Mouse (Mus musculus) hindbrain, embryonic 16.5 days (tissue): ENCODE measurements at regions not wholly inside any gene's neighbourhood (a gene's known extent, or its start where the extent isn't known, plus 50 kb on each side); places are given as distances from the start of the nearest gene placed in this dataset.

Source experiments
- ATAC-seq: fragments of 200-750 bp; cut with Nextera tagmentation; 2 replicates; pipeline ENCODE4 v1.8.0; 2017; ENCODE audit warnings: moderate TSS enrichment, moderate library complexity
- H3K27ac ChIP-seq: fragments of 300-500 bp; sonication (generic); 2 replicates; pipeline ENCODE4 v1.5.1; 2014; ENCODE audit warnings: low read depth, mild to moderate bottlenecking, control low read depth, low read length, moderate library complexity
- H3K27me3 ChIP-seq: fragments of 300-500 bp; sonication (generic); replicated peaks from 2 replicates; pipeline ENCODE4 v1.6.1; 2014; ENCODE audit warnings: low read length; ENCODE audit not compliant: control insufficient read depth, insufficient read depth
- H3K36me3 ChIP-seq: fragments of 300-500 bp; sonication (generic); 2 replicates; pipeline ENCODE4 v1.6.1; 2014; ENCODE audit warnings: mild to moderate bottlenecking, low read length, moderate library complexity, mixed read lengths; ENCODE audit not compliant: control insufficient read depth, insufficient read depth
- H3K4me1 ChIP-seq: fragments of 300-500 bp; sonication (generic); 2 replicates; pipeline ENCODE4 v1.6.1; 2014; ENCODE audit warnings: low read depth, low read length; ENCODE audit not compliant: control insufficient read depth, insufficient read depth
- H3K4me2 ChIP-seq: fragments of 300-500 bp; sonication (generic); 2 replicates; pipeline ENCODE4 v1.6.1; 2014; ENCODE audit warnings: mild to moderate bottlenecking, low read length, control low read depth, moderate library complexity
- H3K4me3 ChIP-seq: fragments of 300-500 bp; sonication (generic); 2 replicates; pipeline ENCODE4 v1.5.1; 2014; ENCODE audit warnings: mild to moderate bottlenecking, low read length, control low read depth, moderate library complexity
- H3K9ac ChIP-seq: fragments of 300-500 bp; sonication (generic); 2 replicates; pipeline ENCODE4 v1.6.1; 2014; ENCODE audit warnings: low read depth, mild to moderate bottlenecking, control low read depth, low read length, moderate library complexity
- H3K9me3 ChIP-seq: fragments of 300-500 bp; sonication (generic); 2 replicates; pipeline ENCODE4 v1.6.1; 2014; ENCODE audit warnings: mild to moderate bottlenecking, low read length, moderate library complexity; ENCODE audit not compliant: control insufficient read depth
- WGBS: fragments of 180-500 bp; shearing (Covaris S2); extraction: QIAGEN DNeasy Blood & Tissue Kit; methylation state at CpG from one replicate; pipeline ENCODE4 v1.1.7; 2014; 5-methylcytosine and 5-hydroxymethylcytosine counted together

DNA sequence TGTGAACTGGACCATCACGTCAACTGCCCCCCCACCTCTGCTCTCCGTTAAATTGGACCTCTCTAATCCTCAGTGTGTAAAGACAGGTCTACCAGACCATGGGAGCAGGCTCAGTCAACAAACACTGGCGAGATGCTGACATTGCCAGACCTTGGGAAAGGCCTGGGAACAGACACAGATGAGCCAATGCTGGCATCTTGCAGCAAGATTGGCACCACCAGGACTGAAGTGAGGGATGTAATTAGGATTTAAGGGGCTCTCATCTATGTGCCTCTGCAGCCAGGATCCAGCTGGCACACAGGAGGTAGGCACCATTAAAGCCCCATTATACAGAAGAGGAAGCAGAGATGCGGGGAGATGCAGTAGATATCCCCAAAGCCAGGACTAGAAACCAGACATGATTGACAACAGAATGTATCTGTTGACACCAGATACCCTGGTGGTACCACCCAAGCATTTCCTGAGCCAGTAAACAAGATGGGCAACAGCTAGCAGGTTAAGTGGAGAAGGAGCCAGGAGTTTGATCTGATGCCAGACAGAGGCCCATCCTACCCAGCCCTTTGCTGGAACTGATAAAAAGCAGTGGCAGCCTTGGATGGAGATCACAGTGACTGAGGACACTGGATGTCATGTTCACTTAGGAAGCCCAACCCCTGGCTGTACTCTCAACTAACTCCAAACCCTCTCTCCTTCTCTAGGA lies 59.7 kb upstream of the Cplx2 start:
- Histone ChIP-seq H3K4me3 (no peak overlapping the region), H3K4me2 (no peak overlapping the region), H3K9ac (no peak overlapping the region), H3K27me3 (no peaks in the 10 kb centered on the region), H3K9me3 (no peaks in the 10 kb centered on the region), H3K36me3 (peaks cover 2% of the 10 kb centered on the region), H3K4me1 (peaks cover 20% of the 10 kb centered on the region), H3K27ac (no peak overlapping the region)
- no peak for ATAC-seq
- 83% methylated on average over 4 of the region's 4 CpGs for WGBS

DNA sequence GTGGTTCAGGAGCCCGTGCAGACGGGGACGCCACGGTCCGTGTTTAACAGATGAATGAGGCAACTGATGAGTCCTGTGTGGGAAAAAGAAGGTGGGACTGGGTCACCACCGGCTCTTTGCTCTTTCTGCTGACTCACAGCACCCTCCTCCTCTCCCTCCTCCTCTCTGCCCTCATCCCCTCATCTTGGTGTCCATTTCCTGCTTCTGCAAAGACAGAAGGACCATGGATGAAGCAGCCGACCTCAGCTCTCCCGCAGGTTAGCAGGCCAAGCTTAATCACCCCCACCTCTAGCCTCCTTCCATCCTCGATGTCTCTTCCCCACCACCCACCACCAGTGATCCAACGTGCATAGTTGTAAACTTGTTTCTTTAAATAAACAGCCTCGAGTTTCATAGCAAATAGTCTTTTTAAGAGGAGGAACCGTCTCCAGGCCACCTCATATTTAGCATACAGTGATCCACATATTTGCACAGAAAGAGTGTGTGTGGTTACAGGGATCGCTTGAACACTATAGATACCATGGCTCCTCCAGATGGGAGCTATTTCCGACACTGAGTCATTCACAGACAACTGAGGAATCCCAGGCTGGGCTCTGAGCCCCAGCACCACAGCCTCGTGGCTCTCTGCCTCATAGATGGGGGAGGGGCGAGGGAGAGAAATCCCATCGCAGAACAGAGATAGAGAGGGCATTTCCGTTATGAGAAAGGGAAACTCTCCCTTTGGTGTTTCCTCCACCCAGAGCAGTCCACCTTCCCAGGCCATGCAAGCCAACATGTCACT lies 58.6 kb upstream of the Cplx2 start:
- H3K4me1 ChIP-seq = peaks cover 16% of the 10 kb centered on the region
- no peak overlapping the region for H3K4me3 ChIP-seq
- no peaks in the 10 kb centered on the region for H3K9me3 ChIP-seq
- 79% methylated on average over 18 of the region's 18 CpGs for WGBS
- H3K36me3 ChIP-seq = peaks cover 2% of the 10 kb centered on the region
- no peak overlapping the region for H3K27ac ChIP-seq
- no peak overlapping the region for H3K4me2 ChIP-seq
- ATAC-seq = no peak
- no peaks in the 10 kb centered on the region for H3K27me3 ChIP-seq
- H3K9ac ChIP-seq = no peak overlapping the region

DNA sequence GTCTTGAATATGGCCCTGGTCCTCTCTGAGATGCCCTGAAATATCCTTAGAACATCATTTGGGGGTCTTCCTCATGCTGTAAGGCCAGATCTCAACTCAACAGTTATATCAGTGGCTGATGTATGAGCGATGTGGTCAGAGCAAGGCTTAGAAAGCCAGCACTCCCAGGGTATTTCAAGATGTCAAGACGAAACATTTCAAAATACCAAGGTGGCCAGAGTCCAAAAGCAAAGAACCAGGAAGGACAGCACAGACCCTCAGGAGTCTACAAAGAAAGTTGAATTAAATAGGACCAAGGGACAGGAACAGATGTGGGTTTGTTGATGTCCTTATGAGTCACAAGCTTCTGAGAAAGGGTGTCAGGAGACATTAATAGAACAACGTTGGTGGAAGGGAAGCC lies 55.8 kb upstream of the Cplx2 start:
- Histone ChIP-seq H3K9ac (no peak overlapping the region), H3K27ac (no peak overlapping the region), H3K4me1 (peaks cover 2% of the 10 kb centered on the region; the same call in 1 of the 2 replicates), H3K4me2 (no peak overlapping the region), H3K27me3 (no peaks in the 10 kb centered on the region), H3K4me3 (no peak overlapping the region), H3K9me3 (no peaks in the 10 kb centered on the region), H3K36me3 (peaks cover 2% of the 10 kb centered on the region)
- no peak for ATAC-seq
- WGBS = 94% methylated on average over 3 of the region's 3 CpGs

DNA sequence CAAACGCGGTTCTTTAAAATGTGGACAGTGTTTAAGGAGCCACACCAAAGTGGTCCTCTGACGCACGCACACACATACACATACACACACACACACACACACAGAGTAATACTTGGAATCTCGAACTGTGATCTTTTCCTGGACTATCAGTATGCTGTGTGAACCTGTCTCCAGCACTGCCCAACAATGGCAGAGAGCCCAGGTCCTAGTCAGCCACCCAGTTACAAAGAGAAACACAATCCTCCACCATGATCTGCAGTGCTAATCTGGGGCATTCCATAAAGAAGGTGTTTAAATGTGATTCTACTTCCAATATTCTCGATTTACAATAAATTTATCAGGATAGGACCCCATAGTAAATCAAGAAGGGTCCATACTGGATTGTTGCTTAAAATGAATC lies 54.2 kb upstream of the Cplx2 start:
- WGBS = 91% methylated on average over 6 of the region's 6 CpGs

DNA sequence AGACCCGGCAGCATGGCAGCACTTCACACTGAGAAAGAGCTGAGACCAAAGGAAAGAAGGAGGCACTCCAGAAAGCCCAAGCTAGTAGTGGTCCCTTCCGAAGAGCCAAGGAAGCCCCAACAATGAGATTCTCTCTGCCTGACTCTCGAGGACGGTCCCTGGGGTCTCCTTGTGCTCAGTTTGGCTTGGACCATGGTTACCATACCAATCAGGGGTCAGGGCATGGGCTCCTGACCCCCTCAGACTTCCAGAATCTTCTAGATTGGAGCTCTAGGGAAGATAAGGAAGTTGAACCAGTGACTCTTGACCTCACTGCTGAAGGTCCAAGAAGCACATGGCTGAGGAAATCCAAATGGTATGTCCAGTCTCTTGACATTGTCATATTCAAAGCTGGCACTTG lies 53.0 kb upstream of the Cplx2 start:
- Histone ChIP-seq H3K4me2 (no peak overlapping the region), H3K4me3 (no peak overlapping the region), H3K9ac (no peak overlapping the region), H3K27ac (no peak overlapping the region), H3K9me3 (no peaks in the 10 kb centered on the region), H3K27me3 (no peaks in the 10 kb centered on the region), H3K36me3 (no peaks in the 10 kb centered on the region; the same call in 1 of the 2 replicates), H3K4me1 (no peaks in the 10 kb centered on the region)
- no peak for ATAC-seq
- WGBS = 87% methylated on average over 4 of the region's 4 CpGs

More for the DNA sequence above, 54.2 kb upstream of the Cplx2 start:
- Histone ChIP-seq H3K27me3 (no peaks in the 10 kb centered on the region), H3K9ac (no peak overlapping the region), H3K27ac (no peak overlapping the region), H3K4me2 (no peak overlapping the region), H3K9me3 (no peaks in the 10 kb centered on the region), H3K4me1 (no peaks in the 10 kb centered on the region), H3K4me3 (no peak overlapping the region), H3K36me3 (peaks cover 1% of the 10 kb centered on the region)
- ATAC-seq = no peak

DNA sequence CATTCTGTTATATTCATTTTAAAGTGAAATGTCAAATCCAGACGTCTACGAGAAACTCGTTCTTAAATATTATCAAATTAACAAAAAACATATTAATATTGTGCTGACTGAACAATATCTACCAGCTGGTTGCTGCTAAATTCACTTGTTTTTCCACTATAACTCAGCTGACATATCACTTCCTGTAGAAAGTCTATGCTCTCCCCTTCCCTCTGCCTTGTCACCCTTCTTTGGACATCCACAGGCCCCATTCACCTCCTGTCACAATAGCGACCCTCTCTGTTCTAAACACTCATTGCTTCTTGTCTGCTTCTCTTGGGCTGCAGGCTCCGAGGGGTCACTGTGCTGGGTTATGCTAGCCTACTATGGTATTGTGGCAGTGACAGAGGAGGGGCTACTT lies 52.5 kb upstream of the Cplx2 start:
- Histone ChIP-seq H3K4me3 (no peak overlapping the region), H3K4me1 (no peaks in the 10 kb centered on the region; the same call in 1 of the 2 replicates), H3K27ac (no peak overlapping the region), H3K27me3 (no peaks in the 10 kb centered on the region), H3K36me3 (no peaks in the 10 kb centered on the region; the same call in 1 of the 2 replicates), H3K9me3 (no peaks in the 10 kb centered on the region), H3K4me2 (no peak overlapping the region), H3K9ac (no peak overlapping the region)
- 85% methylated on average over 5 of the region's 5 CpGs for WGBS
- no peak for ATAC-seq

DNA sequence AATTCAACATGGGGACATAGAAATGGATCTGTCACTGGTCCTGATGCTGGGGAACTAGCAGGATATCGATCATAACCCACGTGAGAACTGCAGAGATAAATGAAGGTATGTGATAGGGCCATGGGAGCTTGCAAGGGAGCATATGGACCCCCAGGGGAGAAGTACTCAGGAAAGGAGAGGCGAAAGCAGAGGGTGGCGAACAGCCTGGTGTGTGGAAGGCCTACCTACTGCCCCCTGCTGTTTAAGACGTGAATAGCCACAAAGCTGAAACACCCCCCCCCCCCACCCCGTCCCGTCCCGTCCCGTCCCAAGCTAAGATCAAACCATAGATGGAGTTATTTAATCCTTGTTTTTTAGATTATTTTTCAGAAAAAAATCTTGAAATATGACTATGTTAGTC lies 50.9 kb upstream of the Cplx2 start:
- Histone ChIP-seq H3K9ac (no peak overlapping the region), H3K9me3 (no peaks in the 10 kb centered on the region), H3K4me1 (no peaks in the 10 kb centered on the region; the same call in 1 of the 2 replicates), H3K27ac (no peak overlapping the region), H3K36me3 (no peaks in the 10 kb centered on the region), H3K27me3 (no peaks in the 10 kb centered on the region), H3K4me3 (no peak overlapping the region), H3K4me2 (no peak overlapping the region)
- no peak for ATAC-seq
- WGBS = 62% methylated on average over 9 of the region's 9 CpGs

DNA sequence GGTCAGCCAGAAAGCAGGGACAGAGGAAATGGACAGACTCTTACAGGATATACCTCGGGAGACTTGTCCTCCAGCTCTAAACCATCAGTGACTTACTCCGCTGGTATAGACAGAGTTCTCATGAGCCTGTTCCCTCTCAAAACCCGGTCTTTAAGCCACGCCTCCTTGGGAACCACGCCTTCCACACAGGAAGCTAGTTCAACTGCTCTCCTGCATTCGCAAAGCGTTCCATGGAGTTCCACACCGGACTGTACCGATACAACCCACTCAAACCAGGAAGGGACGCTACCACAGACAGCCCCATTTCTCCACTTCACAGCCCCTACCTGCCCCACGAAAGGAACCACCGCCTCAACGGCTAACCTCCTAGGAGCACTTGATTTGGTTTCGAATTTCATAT lies 50.1 kb upstream of the Cplx2 start:
- no peaks in the 10 kb centered on the region for H3K36me3 ChIP-seq
- H3K9ac ChIP-seq = no peak overlapping the region
- no peaks in the 10 kb centered on the region for H3K27me3 ChIP-seq
- no peaks in the 10 kb centered on the region for H3K9me3 ChIP-seq
- peaks cover 5% of the 10 kb centered on the region for H3K4me1 ChIP-seq
- no peak for ATAC-seq
- H3K27ac ChIP-seq = no peak overlapping the region
- WGBS = 91% methylated on average over 14 of the region's 14 CpGs
- H3K4me2 ChIP-seq = no peak overlapping the region
- no peak overlapping the region for H3K4me3 ChIP-seq
